Mouse (Mus musculus) liver, embryonic 14.5 days (tissue): ENCODE results near the gene Kdm1a.
A peak's percentile ranks its signal among the peaks of the same experiment; 100 is the strongest.

Experiments used
- CTCF ChIP-seq: IDR thresholded peaks from 2 replicates; pipeline ENCODE4 v1.5.1; 2016; ENCODE audit warnings: antibody characterized with exemption, low read depth, control low read depth
- EP300 ChIP-seq: IDR thresholded peaks from 2 replicates; pipeline ENCODE4 v1.6.1; 2016; ENCODE audit warnings: antibody characterized with exemption, low read depth

DNA sequence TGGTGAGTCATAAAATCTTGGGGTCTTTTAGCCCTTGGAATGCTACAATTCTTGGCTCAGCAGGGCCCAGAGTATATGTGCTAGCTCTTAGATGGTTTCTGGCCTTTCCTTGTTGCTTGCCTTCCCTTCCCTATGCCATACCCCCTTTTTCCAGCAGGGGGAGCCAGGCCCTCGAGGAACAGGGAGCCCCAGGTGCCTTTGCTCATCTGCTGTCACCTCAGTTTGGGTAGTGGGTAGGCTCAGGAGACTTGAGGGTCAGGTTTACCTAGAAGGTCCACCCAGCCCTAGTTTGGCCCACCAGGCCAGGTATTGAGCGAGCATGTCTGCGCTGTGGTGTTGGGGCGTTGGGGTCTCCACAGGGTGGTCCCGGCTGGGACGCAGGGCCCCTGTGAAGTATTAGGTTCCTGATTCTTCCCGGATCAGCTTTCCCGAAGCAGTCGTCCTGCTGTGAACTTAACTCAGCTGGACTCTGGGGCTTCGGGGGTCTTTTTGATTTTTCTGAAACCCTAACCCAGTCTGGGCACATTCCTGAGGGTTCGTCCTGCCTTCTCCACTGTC, 46.5 kb upstream of the Kdm1a start:
- TF ChIP-seq CTCF (peak; percentile 94), EP300 (no peak)
